ENCODE assay signal across 9 mouse cellular contexts in genomic region chr13:119602688-119603331, GRCm38 (mm10). TPM values are rescaled to one million over a fixed set of nuclear protein-coding genes. Genes with fewer than 3 reads are reported as not detected.
DNase-seq lines count a peak whose midpoint lies in the region; TF ChIP-seq lines count a peak whose summit lies in the region.
"Not testable (repeated sequence)": the region's sequence is repeated elsewhere in the genome, so short reads cannot be mapped to it uniquely, and the experiment has no call there.
"Had no signal": no experiment of that assay in that cellular context is flagged by ENCODE, and none has a peak within 500 bp of the region (broad histone marks: within the 10 kb centered on the region; RNA-seq: fewer than 3 reads in every experiment).

No protein-coding gene starts in this region.

- TF ChIP-seq POLR2A in lung, adult 2 months (IDR thresholded peaks at IDR 0.05; ENCODE audit: borderline replicate concordance, extremely low read depth, low read depth, low read length) = not testable (repeated sequence)

- not testable (repeated sequence) for TF ChIP-seq CTCF in lung, adult 2 months (IDR thresholded peaks at IDR 0.05; ENCODE audit: insufficient read depth, low read length)

- intact Hi-C loops in gastrocnemius, postnatal 14 days (cut with DNase I; ENCODE audit: low total_unique reads) = not testable (repeated sequence)

- peak; percentile 82 for DNase-seq in adrenal gland, postnatal 14 days
- peak; percentile 55 to 74 for DNase-seq in cerebellum, postnatal 4 days (ENCODE audit: low spot score in 2 of 2)
- DNase-seq in gastrocnemius, postnatal 14 days = peak; percentile 66
- DNase-seq in kidney, postnatal 14 days = peak; percentile 76
- peak; percentile 14 for DNase-seq in lung, adult 2 months
- DNase-seq in retina, embryonic 14.5 days (ENCODE audit: low spot score) = peak; percentile 52
- peak; percentile 82 for DNase-seq in testis, postnatal 14 days (ENCODE audit: low spot score)

- WGBS in lung, adult 2 months = 58% methylated on average over 13 of the region's 13 CpGs

- not testable (repeated sequence) for H3K4me1 ChIP-seq in lung, adult 2 months (ENCODE audit: control insufficient read depth, insufficient read depth, low read length)

- not testable (repeated sequence) for H3K4me3 ChIP-seq in lung, adult 2 months (replicated peaks; ENCODE audit: extremely low read depth, low read depth, low read length)

RNA-seq across cellular contexts. Expression of gene Ccl28, which starts 20.8 kb away (rescaled TPM):
- 0.34 and 0.78 TPM in 2 replicates for total RNA-seq in adrenal gland, postnatal 14 days (2021)
- under 1 TPM; 0.16 to 0.27 TPM for total RNA-seq in gastrocnemius, postnatal 14 days (2021)
- polyA plus RNA-seq in lung, adult 2 months (2012; rRNA removed) = 0.06 and 0.07 TPM in 2 replicates
- total RNA-seq: MEL had no signal
- polyA plus RNA-seq: erythroblast, embryonic 14.5 days had no signal

Comparison
In these comparisons a context has a peak if more than half of its experiments do, and no peak if none do; other contexts are left out.
1. DNase-seq: peak in every context shown above with its lines; median percentile 82 in adrenal gland, postnatal 14 days; 82 in testis, postnatal 14 days; 76 in kidney, postnatal 14 days; 66 in gastrocnemius, postnatal 14 days; 64 in cerebellum, postnatal 4 days; 52 in retina, embryonic 14.5 days; 14 in lung, adult 2 months.